Mouse (Mus musculus) thymus, postnatal 25 days (tissue): ENCODE results near the gene Mrvi1.

Source experiments
- DNase-seq: peaks from one replicate; pipeline ENCODE4 v3.0.0; 2022

The Mrvi1 gene

DNA sequence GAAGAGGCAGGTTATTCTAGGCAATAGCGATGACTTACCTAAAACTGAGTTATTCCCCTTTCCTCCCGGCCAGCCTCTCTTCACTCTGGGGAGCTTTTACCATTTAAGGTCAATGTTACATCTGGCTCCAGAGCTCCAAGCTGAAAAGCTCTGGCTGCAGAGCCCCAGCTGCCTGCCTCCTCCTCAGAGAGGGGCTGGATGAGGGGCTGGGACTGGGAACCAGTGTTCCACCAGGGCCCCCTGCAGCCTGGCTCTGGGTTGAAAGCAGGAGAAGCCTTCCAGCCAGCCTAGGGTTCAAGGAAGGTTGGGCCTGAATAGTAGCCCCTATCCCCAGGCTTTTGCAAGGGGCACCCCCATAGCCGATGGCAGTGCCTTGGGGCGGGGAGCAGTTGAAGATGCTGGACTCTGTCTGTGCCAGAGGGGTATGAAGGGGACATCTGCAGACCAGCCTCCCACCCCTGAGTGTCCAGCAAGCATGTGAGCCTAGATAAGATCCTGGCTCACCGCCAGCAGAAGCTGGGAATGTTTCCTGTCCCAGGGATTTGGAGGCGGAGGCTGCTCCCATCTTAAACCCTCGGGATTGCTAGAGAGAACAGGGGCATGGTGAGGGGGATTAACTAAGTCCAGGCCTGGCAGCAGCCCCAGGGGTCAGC is at the start of gene Mrvi1:
Gene Mrvi1 (minus strand): TSS at position 409 of the 653 bp plus-strand sequence.
- no peak for DNase-seq

DNA sequence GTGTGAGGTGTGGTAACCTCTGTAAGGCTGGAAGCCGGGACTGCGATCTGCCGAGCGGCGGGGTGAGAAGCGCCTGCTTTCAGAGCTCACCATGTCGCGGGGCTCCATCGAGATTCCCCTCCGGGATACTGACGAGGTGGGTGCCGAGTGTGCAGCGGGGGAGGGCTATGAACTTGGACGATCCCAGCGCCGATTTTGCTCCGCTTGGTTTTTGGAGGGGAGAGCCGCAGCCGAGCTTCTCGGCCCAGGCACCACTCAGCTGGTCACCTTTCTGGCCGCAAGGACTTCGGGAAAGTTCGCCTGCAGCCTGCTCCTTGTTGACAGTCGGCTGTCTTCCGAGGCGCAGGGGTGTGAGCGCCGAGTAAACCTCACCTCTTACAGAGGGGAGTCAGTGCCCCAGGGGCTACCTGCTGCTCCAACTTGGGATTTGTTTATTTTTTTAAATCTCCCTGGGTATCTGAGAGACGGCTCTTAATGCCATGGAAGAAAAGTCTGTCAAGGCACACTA is 46.8 kb upstream of the Mrvi1 start:
- no peak for DNase-seq

DNA sequence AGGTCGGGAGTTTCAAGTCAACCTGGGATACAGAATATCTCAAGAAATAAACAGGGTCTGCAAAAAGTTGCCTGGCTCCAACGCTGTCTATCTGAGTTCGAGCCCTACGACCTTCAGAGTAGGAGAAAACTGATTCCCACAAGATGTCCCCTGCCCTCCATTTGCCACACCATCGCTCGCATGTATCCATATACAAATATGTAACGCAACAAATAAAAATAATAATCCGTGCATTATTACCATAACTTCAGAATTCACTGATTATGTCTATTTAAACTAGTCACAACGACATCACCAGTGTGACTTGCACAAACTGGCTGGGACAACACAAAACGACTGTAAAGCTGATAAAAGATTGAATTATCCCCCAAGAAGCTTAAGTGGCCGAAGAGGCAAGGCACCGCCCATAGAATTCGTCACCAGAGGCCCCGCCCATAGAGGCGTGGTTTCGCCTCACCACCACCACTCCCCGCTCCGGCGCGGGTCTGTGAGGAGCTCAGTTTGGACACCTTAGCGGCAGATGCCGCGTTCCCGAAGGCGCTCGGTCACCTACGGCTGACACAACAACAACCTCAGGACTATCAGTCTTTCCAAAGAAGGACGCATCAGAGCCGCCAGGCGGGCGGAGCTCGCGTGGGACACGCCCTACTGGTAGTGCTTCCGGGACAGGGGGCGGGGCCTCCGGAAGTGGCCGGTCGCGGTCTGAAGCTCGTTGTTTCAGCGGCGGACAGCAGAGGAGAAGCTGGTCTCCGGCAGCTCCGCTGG is 46.2 kb upstream of the Mrvi1 start, which contains the start of gene Ctr9:
Gene Ctr9 (plus strand): TSS at position 671 of the 765 bp plus-strand sequence.
- peak; percentile 90 for DNase-seq

DNA sequence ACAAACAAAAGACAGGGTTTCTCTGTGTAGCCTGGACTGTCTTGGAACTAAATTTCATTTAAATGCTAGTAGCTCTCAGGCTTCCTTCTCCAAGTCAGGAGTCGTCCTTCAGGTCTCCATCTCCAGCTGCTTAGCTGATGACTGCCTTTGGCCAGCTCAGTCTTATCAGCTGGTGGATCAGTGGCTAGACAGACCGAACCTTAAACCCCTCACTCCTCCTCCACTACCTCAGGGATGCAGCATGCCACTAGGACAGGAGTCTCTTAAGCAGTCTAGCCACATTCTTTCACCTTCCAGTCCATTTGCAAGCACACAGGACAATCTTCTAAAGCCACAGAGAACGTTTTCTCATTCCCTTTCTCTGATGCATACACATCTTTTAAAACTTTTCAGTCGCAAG is 42.7 kb upstream of the Mrvi1 start:
- no peak for DNase-seq

DNA sequence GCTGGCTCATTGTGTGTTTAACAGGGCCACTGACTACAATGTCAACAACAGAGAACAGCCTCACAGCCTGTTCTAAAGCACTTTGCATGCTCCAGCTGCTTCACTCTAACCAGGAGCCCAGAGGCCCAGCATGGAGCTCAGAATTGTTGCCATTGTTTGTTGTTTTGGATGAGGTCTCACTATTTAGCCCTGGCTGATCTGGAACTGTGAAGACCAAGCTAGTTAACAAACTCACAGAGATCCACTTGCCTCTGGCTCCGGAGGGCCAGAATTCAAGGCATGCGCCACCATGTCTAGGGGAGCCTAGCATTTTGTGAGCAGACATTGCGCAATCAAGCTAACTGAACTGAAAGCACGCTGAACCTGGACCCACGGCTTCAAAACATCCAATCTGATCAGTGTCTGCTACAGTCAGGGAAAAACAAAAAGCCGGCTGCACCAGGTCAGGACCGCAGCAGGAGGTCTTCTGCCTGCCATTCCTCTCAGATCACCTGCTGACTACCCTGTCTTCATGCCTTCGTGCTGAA is 41.9 kb upstream of the Mrvi1 start:
- no peak for DNase-seq

DNA sequence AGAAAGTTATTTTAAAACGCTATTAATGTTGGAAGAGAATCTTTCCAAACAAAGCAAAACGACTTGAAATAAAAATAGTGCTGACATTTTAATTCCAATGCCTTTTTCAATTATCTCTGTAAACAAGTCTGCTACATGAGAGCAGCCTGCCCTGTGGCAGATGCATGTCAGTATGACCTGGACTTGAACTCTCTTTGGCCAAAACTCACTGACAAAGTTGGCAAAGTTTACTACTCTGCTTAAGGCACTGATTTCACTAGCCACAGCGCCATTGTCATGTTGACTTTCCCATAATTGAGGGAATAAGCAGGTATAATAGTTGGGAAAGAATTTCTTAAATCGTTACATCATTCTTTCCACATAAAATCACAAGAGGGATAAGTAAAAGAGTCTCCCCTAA is 38.6 kb upstream of the Mrvi1 start:
- no peak for DNase-seq

DNA sequence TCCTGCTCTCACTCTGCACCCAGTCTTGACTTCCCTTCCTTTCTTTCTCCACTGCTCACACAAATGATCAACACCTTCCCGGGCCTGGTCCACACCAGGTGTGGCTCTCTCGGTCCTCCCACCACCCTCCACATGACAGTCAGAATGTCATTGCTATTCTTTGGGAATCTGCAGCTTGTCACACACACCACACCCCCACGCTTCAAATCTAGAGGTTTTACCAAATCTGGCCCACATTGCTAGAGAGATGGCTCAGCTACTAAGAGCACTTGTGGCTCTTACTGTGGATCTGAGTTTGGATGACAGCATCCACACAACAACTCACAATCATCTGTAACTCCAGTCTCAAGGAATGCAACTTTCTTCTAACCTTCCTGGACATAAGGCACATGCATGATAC is 34.7 kb upstream of the Mrvi1 start:
- DNase-seq = no peak

DNA sequence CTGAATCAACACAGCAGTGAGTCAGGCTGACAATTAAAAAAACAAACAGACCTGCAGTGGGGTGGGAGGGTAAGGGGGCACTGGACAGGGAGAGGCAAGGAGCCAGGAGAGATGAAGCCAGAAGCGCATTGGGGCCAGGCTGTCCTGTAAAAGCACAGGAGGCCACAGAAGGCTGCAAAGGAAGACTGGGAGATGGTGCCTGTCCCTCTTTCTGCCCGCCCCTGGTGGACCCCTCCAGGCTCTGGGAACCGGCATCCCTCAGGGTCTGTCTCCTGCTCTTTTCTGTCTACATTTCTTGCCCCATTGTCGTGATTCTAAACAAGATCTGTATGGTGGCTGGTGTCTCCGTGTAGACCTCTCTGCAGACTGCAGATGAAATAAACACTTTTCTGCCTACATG is 33.5 kb upstream of the Mrvi1 start:
- DNase-seq = no peak

DNA sequence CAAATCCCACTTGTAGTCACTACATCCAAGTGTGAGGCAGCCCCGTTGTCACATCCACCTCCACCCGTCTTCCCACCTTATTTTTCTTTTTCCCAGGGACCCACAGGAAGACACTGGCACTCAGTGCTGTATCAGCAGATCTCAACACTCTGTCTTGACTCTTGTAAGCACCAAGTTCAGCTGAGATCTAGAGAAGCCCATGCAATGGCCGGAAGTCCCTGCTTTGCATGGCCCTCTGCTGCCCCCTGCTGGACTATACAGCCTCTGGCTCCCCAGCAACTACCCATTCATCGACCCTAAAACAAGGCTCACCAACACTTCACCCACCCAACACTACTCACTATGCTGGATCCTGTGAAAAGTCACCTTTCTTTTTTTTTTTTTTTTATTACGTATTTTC is 32.6 kb upstream of the Mrvi1 start:
- peak; percentile 91 for DNase-seq

DNA sequence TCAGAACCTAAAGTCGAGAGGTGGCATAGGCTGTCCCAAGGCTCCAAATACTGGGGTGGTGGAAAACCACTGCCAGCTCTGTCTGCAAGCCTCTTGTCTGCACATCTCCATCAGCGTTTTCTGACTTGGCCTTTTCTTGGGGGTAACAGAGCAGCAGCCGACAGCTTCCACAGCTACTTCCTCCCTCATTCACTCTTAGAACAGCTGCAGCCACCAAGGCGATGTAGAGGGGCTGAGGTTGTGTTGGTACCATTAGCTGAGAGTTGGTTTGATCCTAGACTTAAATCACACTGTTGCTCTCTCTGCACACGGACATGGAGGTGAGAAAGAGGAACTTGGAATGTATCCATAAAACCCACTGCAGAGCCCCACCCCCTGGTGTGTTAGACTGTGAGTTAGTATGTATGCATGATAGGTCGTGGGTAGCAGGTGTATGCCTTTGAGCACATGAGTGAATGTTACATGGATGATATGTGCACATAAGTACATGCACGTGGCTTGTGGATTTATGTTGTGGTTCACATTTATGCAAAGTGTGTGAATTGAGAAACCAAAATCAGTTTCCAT is 31.9 kb upstream of the Mrvi1 start:
- DNase-seq = peak; percentile 11

DNA sequence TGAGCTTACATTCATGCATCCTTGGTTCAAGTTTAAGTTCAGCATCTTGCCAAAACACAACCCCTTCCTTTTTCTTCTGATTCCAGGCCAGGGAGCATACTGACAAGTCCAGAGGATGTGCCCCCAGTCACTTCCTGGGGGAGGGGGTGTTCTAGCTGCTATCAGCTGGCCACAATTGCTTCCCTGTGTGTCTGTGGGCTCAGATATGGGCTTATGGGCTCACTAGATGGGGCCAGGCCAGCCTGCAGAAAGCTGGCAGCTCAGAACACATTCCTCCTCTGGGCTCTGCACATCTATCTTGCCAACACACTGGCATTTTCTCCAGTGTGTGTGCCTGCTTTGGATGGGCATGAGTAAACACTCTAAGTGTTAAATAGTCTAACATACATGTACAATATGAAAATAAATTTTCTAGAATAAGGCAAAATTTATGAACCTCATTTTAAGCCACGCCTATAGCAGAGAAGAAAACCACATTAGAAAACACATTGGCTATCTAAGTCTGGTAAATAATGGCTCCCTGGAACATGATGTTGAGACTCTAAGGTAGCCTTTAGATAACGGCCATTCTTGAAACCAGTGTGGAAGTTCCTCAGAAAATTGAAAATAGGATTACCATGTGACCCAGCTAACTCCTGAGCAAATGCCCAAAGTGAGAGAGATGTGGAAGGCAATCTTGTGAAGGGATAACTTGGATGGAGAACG is 22.0 kb upstream of the Mrvi1 start:
- DNase-seq = no peak

DNA sequence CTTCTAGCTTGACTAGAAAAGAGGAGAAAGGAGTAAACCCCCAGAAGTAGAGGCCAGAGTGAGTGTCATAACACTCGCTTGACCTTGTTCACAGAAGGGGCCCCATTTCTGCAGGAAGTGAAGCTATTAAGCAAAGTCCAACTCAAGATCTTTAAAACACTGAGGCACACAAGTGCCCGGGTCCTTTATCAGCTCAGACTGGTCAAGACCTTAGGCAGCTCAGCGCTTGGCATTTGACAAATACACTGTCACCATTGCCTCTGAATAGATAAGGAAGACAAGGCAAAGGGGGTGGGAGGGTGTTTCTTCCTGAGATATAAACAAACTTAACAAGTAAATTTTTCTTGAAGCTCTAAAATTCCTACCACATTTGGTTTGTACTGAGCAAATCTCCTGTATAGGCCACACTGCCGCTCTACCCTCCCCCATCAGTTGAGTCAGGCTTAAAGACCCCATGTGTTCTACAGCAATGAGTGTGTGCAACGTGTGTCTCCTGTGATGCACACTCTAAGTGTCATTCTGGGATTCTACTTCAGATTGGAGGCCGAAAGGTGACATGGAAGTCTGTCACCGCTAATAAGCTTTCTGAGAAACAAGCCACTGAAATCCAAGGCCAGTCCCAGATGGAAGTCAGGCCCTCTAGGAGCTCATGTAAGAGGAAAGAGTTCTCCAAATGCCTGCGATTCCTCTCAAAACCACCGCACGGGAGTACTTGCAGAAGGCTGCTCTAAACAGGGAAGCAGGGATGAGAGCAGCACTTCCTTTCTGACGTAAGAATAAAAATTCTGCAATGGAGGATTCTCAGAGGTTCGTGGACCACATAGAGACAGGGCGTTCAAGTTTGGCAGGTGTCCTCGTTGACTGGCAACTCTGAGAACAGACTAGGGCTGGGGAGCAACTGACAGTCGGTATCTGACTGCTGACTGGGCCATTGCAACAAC is 16.9 kb upstream of the Mrvi1 start:
- no peak for DNase-seq

DNA sequence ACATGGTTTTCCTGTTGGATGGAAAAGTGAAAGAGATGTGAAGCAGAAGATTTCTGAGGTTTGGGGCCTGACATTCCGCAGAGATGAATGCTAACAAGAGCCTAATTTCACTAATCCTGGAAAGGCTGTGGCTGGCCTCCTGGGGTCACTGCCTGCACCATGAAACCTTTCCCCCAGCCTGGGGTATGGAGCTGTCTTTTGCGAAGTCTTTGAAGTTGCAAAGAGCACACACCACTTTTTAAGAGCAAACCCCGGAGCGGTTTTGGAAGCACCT is 8.9 kb upstream of the Mrvi1 start:
- no peak for DNase-seq

DNA sequence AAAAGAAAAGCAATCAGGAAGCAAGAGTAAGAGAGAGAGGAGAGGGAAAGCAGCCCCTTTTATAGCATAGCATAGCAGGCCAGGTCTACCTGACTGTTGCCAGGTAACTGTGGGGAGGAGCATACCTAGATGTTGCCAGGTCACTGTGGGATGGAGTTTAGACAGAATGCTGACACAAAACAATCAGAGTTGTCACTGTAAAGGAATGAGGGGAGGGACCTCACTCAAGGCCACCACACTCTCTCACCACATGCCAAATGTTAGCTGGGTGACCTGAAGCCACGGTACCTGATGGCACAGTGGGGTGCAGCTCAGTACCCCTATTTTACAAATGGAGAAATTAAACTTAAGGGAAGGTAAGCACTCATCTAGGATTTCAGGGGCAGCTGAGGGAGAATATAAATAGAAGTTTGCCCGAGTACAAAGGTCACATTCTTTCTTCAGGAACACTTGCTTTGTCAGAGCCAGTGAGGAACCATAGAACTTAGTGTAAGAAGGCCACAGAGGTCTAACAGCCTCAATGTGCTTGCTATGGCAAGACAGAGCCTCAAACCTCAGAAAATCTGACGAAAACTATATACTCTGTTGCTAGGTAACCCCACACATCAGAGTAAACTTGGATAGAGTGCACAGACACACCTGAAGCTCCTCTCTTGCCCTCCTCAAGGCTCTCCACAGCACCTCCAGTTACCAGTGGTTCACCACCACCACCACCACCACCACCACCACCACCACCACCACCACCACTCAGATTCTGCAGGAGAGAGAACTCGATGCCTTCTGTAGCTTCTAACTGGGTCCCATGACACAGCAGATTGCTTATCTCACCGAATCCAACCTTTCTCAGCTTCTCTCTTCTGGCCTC is 8.3 kb upstream of the Mrvi1 start:
- DNase-seq = no peak

DNA sequence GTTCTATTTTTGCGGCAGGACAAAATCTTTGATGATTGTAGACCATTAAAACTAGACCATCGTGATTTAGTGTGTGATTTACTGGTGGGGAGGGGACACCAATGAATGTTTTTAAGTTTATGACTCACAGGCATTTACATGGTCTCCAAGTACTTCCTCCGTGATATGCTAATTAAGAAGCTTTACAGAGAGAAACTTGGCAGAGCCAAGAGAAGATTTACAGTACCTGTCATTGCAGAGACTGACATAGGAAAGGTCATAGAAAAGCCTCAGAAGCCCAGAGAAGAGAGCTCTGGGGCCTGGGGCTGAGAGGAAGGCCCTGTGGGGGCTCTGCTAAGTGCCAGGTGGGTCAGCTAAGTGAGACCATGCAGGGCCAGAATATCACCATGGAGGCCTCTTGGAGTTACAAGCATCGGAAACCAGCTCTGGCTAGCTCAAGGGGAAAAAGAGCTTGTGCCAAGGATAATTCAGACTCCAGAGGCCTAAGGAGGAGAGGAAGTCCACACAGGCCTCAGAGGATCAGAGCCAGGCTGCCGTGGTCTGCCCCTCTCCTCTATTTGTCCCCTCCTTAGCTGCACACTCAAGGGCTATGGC is 7.1 kb upstream of the Mrvi1 start:
- DNase-seq = no peak

DNA sequence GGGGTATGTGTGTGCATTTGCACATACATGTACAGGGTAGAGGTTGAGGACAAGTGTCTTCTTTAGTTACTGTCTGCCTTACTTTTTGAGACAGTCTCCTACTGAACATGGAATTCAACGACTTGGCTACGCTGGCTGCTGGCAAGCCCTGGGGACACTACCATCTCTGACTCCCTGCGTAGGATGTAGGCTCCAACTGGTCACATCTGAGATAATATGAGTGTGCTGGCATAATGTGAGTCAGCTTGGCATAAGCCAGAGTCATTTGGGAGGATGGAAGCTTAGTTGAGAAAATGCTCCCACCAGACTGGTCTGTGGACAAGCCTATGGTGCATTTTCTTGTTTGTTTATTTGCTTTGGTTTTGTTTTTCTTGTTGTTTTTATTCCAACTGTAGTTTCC is 5.8 kb upstream of the Mrvi1 start:
- DNase-seq = no peak

DNA sequence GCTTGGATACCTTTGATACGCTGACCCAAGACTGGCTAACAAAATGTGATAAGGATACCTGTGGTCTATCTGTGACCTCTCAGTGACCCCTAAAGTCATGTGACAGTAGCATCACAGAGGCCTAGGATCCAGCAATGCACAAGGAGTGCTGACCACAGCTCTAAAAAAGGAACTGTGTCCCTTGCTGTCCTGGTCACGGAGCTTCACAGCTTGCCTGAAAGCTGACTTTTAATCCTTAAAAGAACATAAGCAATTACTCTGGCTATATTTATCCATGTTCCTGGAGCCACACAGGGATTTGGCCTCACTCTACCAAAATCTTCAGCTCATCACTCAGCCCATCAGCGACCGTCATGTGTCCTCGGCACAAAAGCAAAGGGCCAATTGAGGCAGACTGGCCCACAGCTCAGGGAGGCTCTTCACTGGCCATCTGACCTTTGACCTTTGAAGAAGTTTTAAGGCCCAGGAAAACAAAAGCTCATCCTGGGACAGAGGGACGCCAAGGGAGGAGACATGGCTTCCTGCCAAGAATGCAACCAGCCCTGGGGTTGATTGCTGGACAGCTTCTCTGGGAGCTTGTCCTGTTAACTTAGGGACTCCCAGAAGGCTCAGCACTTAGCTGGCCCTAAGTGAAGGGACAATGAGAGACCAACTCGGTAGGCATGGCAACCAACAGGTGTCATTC is 3.5 kb upstream of the Mrvi1 start:
- no peak for DNase-seq

DNA sequence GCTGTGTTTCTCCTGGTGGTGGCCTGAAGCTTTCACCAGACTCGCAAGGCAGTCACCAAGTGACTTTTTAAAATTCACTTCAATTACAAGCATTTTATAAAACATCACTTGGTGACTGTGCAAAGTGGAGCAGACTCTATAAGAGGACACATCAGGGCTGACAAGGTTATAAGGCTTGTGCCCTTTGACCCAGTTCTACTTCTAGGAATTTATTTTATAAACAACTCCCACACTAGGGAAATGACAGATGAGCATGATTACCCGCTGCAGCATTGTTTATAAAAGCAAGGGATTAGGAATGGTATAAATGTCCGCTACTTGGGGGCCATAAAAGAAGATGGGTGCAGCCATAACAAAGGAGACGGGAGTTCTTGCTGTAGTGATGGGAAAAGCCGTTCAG is 1.4 kb upstream of the Mrvi1 start:
- no peak for DNase-seq

DNA sequence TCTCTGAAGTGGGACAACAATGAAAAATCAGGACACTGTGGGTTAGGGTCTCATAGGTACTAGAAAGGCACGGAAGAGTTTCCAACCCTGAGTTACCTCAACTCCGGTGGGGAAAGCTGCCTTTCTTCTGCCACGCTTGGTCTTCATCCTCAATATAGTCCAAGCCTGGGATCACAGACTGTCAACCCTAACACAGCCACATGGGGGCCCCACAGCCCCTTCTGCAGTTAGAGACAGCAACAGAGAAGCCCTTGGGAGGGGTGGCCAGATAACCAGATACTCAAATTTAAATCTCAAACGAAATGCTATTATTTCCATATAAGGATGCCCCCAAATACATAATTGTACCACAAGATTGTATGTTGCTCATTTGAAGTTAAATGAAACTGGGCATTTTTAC is 503 bp upstream of the Mrvi1 start:
- peak; percentile 46 for DNase-seq

DNA sequence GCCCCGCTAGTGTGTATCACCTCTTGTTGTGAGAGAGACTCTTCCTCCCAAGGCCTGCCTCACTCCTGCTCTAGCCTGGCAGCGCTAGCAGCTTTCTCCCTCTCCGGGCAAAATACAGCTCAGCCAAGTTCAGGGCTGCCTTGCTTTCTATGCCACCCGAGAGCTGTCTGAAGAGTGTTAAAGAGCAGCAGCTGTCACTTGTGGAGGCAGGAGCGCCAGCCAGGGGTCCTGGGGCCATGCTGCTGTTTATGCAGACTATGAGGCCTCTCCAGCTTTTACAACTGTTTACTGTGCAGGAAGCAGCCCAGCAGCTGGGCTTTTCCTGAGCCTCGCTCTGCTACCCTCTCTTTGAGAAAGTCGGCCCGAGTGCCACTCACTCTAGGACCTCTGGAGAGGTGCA is 1.2 kb downstream of the Mrvi1 start:
- DNase-seq = peak; percentile 14
